Mouse (Mus musculus): ENCODE data around the gene Hist1h3a. TPM values are rescaled to one million over a fixed set of nuclear protein-coding genes. Genes with fewer than 3 reads are reported as not detected.

Hist1h3a gene
- polyA plus RNA-seq, 1 experiment from 2014 or later: 56.6 TPM

Small RNA genes lying within 50 kb of the gene (microRNA-seq; reads per million reads assigned to microRNA genes)
- gene Gm44314 (ENCODE audit: borderline number of aligned reads) (not detected), gene Gm44484 (ENCODE audit: borderline number of aligned reads) (not detected)

Other genes starting within 250 kb of the Hist1h3a start
- 24.2 and 31.5 TPM in 2 replicates for gene Hist1h4h, start 231.3 kb downstream of the Hist1h3a start, polyA plus RNA-seq (2015; fragmentation: Nextera tagmentation; extraction: Ambion mirVana)
- gene Hist1h2af, start 228.5 kb downstream of the Hist1h3a start, polyA plus RNA-seq (2015; fragmentation: Nextera tagmentation; extraction: Ambion mirVana): 32.3 and 49.5 TPM in 2 replicates
- 27.6 and 43.7 TPM in 2 replicates for gene Hist1h3g, start 227.0 kb downstream of the Hist1h3a start, polyA plus RNA-seq (2015; fragmentation: Nextera tagmentation; extraction: Ambion mirVana)
- 1.6 and 1.9 TPM in 2 replicates for gene Hist1h2bh, start 219.0 kb downstream of the Hist1h3a start, polyA plus RNA-seq (2015; fragmentation: Nextera tagmentation; extraction: Ambion mirVana)
- 4.8 and 9.0 TPM in 2 replicates for gene Hist1h3f, start 218.3 kb downstream of the Hist1h3a start, polyA plus RNA-seq (2015; fragmentation: Nextera tagmentation; extraction: Ambion mirVana)
- 8.9 and 17.7 TPM in 2 replicates for gene Hist1h4f, start 210.7 kb downstream of the Hist1h3a start, polyA plus RNA-seq (2015; fragmentation: Nextera tagmentation; extraction: Ambion mirVana)
- 1.1 and 1.3 TPM in 2 replicates for gene Hist1h1d, start 209.1 kb downstream of the Hist1h3a start, polyA plus RNA-seq (2015; fragmentation: Nextera tagmentation; extraction: Ambion mirVana)
- gene Hist1h3e, start 200.0 kb downstream of the Hist1h3a start, polyA plus RNA-seq (2015; fragmentation: Nextera tagmentation; extraction: Ambion mirVana): 16.5 and 20.8 TPM in 2 replicates
- 198 and 214 TPM in 2 replicates for gene Hist1h2ae, start 191.2 kb downstream of the Hist1h3a start, polyA plus RNA-seq (2015; fragmentation: Nextera tagmentation; extraction: Ambion mirVana)
- 32.3 and 46.0 TPM in 2 replicates for gene Hist1h2bg, start 191.0 kb downstream of the Hist1h3a start, polyA plus RNA-seq (2015; fragmentation: Nextera tagmentation; extraction: Ambion mirVana)
- 22.7 and 39.0 TPM in 2 replicates for gene Hist1h2bf, start 188.2 kb downstream of the Hist1h3a start, polyA plus RNA-seq (2015; fragmentation: Nextera tagmentation; extraction: Ambion mirVana)
- gene Hist1h2ad, start 188.0 kb downstream of the Hist1h3a start, polyA plus RNA-seq (2015; fragmentation: Nextera tagmentation; extraction: Ambion mirVana): 7.2 and 11.3 TPM in 2 replicates
- gene Hist1h3d, start 186.6 kb downstream of the Hist1h3a start, polyA plus RNA-seq (2015; fragmentation: Nextera tagmentation; extraction: Ambion mirVana): 9.4 and 13.3 TPM in 2 replicates
- gene Hist1h4d, start 180.8 kb downstream of the Hist1h3a start, polyA plus RNA-seq (2015; fragmentation: Nextera tagmentation; extraction: Ambion mirVana): 273 and 292 TPM in 2 replicates
- 1.5 and 2.5 TPM in 2 replicates for gene Hist1h2be, start 141.3 kb downstream of the Hist1h3a start, polyA plus RNA-seq (2015; fragmentation: Nextera tagmentation; extraction: Ambion mirVana)
- gene Hist1h1e, start 139.8 kb downstream of the Hist1h3a start, polyA plus RNA-seq (2015; fragmentation: Nextera tagmentation; extraction: Ambion mirVana): 33.4 and 35.1 TPM in 2 replicates
- 1.6 and 2.0 TPM in 2 replicates for gene Hist1h2ac, start 78.4 kb downstream of the Hist1h3a start, polyA plus RNA-seq (2015; fragmentation: Nextera tagmentation; extraction: Ambion mirVana)
- 61.5 and 62.8 TPM in 2 replicates for gene Hist1h2bc, start 78.2 kb downstream of the Hist1h3a start, polyA plus RNA-seq (2015; fragmentation: Nextera tagmentation; extraction: Ambion mirVana)
- not detected in 2 replicates for gene Hist1h1t, start 66.6 kb downstream of the Hist1h3a start, polyA plus RNA-seq (2015; fragmentation: Nextera tagmentation; extraction: Ambion mirVana)
- gene Hist1h4c, start 63.9 kb downstream of the Hist1h3a start, polyA plus RNA-seq (2015; fragmentation: Nextera tagmentation; extraction: Ambion mirVana): 22.4 and 29.5 TPM in 2 replicates
- 9.4 and 9.7 TPM in 2 replicates for gene Hfe, start 51.5 kb downstream of the Hist1h3a start, polyA plus RNA-seq (2015; fragmentation: Nextera tagmentation; extraction: Ambion mirVana)
- gene Hist1h1c, start 23.6 kb downstream of the Hist1h3a start, polyA plus RNA-seq (2015; fragmentation: Nextera tagmentation; extraction: Ambion mirVana): 37.5 and 44.7 TPM in 2 replicates
- 32.0 and 33.1 TPM in 2 replicates for gene Hist1h3c, start 16.8 kb downstream of the Hist1h3a start, polyA plus RNA-seq (2015; fragmentation: Nextera tagmentation; extraction: Ambion mirVana)
- gene Hist1h2bb, start 15.7 kb downstream of the Hist1h3a start, polyA plus RNA-seq (2015; fragmentation: Nextera tagmentation; extraction: Ambion mirVana): 10.8 and 12.6 TPM in 2 replicates
- 144 and 155 TPM in 2 replicates for gene Hist1h2ab, start 11.3 kb downstream of the Hist1h3a start, polyA plus RNA-seq (2015; fragmentation: Nextera tagmentation; extraction: Ambion mirVana)
- 45.8 and 78.0 TPM in 2 replicates for gene Hist1h3b, start 10.1 kb downstream of the Hist1h3a start, polyA plus RNA-seq (2015; fragmentation: Nextera tagmentation; extraction: Ambion mirVana)
- gene Hist1h4b, start 5.4 kb downstream of the Hist1h3a start, polyA plus RNA-seq (2015; fragmentation: Nextera tagmentation; extraction: Ambion mirVana): 15.5 and 15.6 TPM in 2 replicates
- gene Hist1h4a, start 1.2 kb downstream of the Hist1h3a start, polyA plus RNA-seq (2015; fragmentation: Nextera tagmentation; extraction: Ambion mirVana): 1.4 and 3.5 TPM in 2 replicates
- gene Hist1h1a, start 1.3 kb upstream of the Hist1h3a start, polyA plus RNA-seq (2015; fragmentation: Nextera tagmentation; extraction: Ambion mirVana): 15.8 and 27.4 TPM in 2 replicates
- gene Trim38, start 7.5 kb upstream of the Hist1h3a start, polyA plus RNA-seq (2015; fragmentation: Nextera tagmentation; extraction: Ambion mirVana): not detected in 2 replicates
- 0.04 TPM in 1 of 2 replicates, not detected in the other for gene Slc17a2, start 44.6 kb upstream of the Hist1h3a start, polyA plus RNA-seq (2015; fragmentation: Nextera tagmentation; extraction: Ambion mirVana)
- not detected in 2 replicates for gene Slc17a3, start 77.0 kb upstream of the Hist1h3a start, polyA plus RNA-seq (2015; fragmentation: Nextera tagmentation; extraction: Ambion mirVana)
- 0.09 and 0.13 TPM in 2 replicates for gene Slc17a1, start 105.4 kb upstream of the Hist1h3a start, polyA plus RNA-seq (2015; fragmentation: Nextera tagmentation; extraction: Ambion mirVana)
- 0.10 and 0.23 TPM in 2 replicates for gene Slc17a4, start 152.6 kb upstream of the Hist1h3a start, polyA plus RNA-seq (2015; fragmentation: Nextera tagmentation; extraction: Ambion mirVana)
- not detected in 2 replicates for gene Hist1h2ba, start 171.8 kb upstream of the Hist1h3a start, polyA plus RNA-seq (2015; fragmentation: Nextera tagmentation; extraction: Ambion mirVana)
- not detected in 2 replicates for gene Hist1h2aa, start 172.1 kb upstream of the Hist1h3a start, polyA plus RNA-seq (2015; fragmentation: Nextera tagmentation; extraction: Ambion mirVana)
- gene Scgn, start 228.8 kb upstream of the Hist1h3a start, polyA plus RNA-seq (2015; fragmentation: Nextera tagmentation; extraction: Ambion mirVana): 0.44 and 0.50 TPM in 2 replicates

All from thymus, postnatal 0 days (tissue).